Mouse (Mus musculus) adrenal gland, adult 18-20 months (tissue): ENCODE results near the gene Ryr2. TPM values are rescaled to one million over a fixed set of nuclear protein-coding genes. Genes with fewer than 3 reads are reported as not detected.
"Not testable (repeated sequence)": the region's sequence is repeated elsewhere in the genome, so short reads cannot be mapped to it uniquely, and the experiment has no call there.

Source experiments
- DNase-seq, 2 experiments: peaks; one replicate each; pipeline ENCODE4 v3.0.0; 2021 to 2022; ENCODE audit warnings: low spot score in 2 of 2
- total RNA-seq, 2 experiments: library from RNA; stranded (reverse); gene quantifications; 1 replicate in 1 of 2; 2 replicates in 1 of 2; pipeline ENCODE4 v1.2.3; 2021

Gene Ryr2
- total RNA-seq, 2 experiments from 2014 or later, result 12.3 to 20.0 TPM

DNA sequence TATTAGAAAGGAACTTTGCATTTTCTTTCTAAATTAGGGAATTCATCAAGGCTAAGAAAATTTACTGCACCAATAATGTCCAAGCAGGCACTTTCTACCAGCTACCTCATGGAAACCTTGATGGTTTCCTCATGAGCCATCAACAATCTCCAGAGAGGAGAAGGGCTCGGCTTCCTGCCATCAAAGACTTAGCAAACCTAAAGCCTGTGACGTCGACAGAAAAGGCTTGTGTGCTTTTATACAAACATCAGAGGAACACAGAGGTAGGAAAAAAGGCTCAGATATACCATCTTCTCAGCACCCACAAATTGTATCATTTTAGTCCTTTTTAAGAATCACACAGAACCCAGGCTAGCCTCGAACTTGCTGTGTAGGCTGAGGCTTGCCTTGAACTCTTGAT lies 148.5 kb downstream of the Ryr2 start:
- DNase-seq, result no peak

DNA sequence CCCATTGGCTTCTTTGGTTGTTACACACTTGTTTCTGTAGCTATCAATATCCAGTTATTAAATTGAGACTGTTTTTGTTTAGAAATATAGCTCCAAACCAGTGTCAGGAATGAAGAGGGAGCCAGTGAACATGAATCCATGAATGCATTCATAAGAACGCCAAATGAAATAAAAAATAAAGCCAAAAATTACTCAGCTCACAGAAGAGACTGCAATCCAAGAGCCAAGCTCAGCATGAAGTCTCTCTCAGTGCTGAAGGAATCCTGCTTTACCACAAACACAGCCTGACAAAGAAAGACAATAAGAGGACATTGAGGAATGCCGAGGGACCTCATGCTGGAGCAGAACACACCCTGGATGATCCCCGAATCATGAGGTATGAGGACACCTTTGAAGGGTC lies 154.8 kb downstream of the Ryr2 start:
- no peak for DNase-seq

- no peak for DNase-seq
Measured at GRCm38 (mm10) chr13:11945740-11946139, 161.0 kb downstream of the Ryr2 start.

- DNase-seq, result no peak
Measured at GRCm38 (mm10) chr13:11941724-11942123, 165.0 kb downstream of the Ryr2 start.

GRCm38 (mm10) chr13:11934297-11935060 lies 172.3 kb downstream of the Ryr2 start:
- DNase-seq, result not testable (repeated sequence)

DNA sequence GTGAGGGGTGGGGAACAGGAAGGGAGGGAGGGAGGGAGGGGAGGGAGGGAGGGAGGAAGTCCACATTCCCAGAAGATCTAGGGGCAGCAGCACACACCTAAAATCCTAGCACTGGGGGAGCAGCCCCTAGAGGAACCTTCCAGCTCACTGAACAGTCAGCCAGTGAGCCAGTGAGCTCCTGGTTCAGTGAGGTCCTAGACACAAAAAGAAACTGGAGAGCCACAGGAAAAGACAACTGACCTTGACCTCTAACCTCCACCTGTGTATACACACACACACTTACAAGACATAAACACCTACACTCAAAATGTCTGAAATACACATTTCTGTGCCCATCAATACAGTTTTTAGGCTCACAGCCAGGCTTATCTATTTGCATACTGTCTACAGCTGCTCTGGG lies 173.4 kb downstream of the Ryr2 start:
- no peak for DNase-seq

DNA sequence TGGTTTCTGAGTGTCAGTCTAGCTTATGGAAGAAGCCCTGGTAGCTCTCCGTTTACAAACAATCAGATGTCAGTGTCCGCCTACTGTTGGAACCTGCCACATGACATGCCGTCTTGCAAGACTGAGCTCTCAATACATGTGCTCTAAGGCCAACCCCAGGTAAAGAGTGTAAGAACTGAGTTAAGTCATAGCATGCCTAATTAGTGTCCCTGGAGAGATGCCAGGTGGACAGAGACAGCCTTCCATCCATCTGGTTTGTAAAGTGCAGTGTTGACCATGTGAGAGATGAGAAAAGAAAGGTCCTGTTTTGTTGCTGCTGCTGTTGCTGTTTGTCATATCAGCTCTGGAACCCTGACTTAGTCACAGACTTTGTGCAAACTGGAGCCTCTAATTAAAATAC lies 178.0 kb downstream of the Ryr2 start:
- no peak for DNase-seq

GRCm38 (mm10) chr13:11927727-11928126 lies 179.0 kb downstream of the Ryr2 start:
- no peak for DNase-seq

- DNase-seq, result no peak
Measured at GRCm38 (mm10) chr13:11926720-11927500, 179.8 kb downstream of the Ryr2 start.

GRCm38 (mm10) chr13:11926215-11926614 lies 180.5 kb downstream of the Ryr2 start:
- DNase-seq, result no peak

DNA sequence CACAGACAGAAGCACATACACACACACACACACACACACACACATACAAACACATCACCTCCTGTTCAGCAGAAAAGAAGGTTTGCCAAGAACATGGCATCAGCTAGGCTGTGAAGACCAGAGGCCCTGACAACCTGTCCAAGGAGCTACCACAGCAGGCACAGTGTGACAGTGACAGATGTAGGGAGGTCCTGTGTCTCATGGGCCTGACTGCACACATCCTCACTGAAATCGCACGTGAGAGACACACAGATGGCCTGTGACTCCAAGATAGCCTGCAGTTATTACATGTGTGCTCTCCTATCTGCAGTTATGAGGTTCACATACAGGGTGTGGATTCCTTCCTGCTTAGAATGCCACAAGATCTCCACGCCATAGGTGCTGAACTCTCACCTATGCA lies 182.0 kb downstream of the Ryr2 start:
- DNase-seq, result no peak

DNA sequence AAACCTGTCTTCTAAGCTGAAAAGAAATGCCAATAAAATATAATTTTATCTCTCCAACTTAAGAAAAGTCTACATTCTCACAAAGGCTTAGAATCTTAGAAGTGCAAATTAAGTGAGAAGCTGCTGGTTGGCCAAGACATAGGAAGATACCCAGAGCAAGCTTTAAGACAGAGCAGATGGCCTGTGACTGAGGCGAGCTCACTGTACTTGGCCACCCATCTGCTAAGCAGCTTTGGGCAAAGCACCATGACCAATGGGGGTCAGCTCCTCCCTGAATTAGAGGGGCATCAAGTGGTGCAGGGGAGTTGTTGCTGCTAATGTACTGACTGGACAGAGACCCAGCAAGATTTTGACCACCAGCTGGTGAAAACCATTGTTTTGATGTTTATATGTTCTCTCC lies 186.2 kb downstream of the Ryr2 start:
- DNase-seq, result no peak

DNA sequence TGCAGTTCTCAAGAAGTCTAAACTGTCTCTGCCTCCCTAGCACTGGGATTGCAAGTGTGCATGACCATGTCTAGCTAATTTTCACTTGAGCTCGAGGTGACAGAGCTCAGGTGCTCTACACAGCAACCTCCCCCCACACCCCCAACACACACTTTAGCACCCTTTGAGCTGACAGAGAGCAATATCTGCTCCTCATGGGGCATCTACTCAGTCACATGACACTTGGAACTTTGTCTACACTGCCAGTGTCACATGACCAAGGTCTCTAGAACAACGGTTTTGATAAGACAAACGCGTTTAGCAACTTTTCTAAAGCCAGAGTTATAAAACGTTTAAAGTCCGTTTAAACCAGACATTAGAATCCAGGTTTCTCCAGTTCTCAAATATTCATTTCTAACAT lies 187.3 kb downstream of the Ryr2 start:
- DNase-seq, result no peak

- DNase-seq, result no peak
Measured at GRCm38 (mm10) chr13:11915619-11916018, 191.1 kb downstream of the Ryr2 start.

- no peak for DNase-seq
Measured at GRCm38 (mm10) chr13:11914682-11915081, 192.1 kb downstream of the Ryr2 start.

GRCm38 (mm10) chr13:11912208-11912607 lies 194.5 kb downstream of the Ryr2 start:
- DNase-seq, result no peak

- no peak for DNase-seq
Measured at GRCm38 (mm10) chr13:11908123-11908522, 198.6 kb downstream of the Ryr2 start.

GRCm38 (mm10) chr13:11905126-11905525 lies 201.6 kb downstream of the Ryr2 start:
- no peak for DNase-seq

DNA sequence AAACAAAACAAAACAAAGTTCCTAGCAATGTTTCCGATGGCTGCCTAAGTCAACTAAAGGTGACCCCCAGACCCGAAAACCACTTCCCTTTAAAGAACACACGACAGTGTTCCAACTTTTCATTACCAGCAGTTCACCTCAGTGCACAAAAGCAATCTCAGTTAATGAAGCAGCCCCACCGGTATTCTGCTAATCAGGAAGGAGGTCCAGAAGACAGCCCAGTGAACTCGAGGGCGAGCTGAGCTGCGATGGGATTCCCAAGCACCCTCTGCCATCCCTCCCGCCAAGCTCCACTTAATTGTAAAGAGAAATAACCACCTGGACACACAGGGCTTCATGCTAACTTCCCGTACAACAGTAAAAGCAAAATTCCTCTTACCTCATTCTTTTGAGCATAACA lies 203.5 kb downstream of the Ryr2 start:
- DNase-seq, result no peak

- no peak for DNase-seq
Measured at GRCm38 (mm10) chr13:11902856-11903255, 203.9 kb downstream of the Ryr2 start.

- DNase-seq, result no peak
Measured at GRCm38 (mm10) chr13:11900631-11901030, 206.1 kb downstream of the Ryr2 start.

- no peak for DNase-seq
Measured at GRCm38 (mm10) chr13:11895631-11896030, 211.1 kb downstream of the Ryr2 start.

- DNase-seq, result no peak
Measured at GRCm38 (mm10) chr13:11891739-11892138, 215.0 kb downstream of the Ryr2 start.
